Mouse (Mus musculus): ENCODE measurements around the gene Tmem229a.

Gene Tmem229a

GRCm38 (mm10) chr6:24955946-24956585, at the start of gene Tmem229a:
Gene Tmem229a (minus strand): TSS chr6:24956297.
- DNase-seq (ENCODE audit: low spot score in 2 of 2): no peak

GRCm38 (mm10) chr6:24993754-24994153, 37.7 kb upstream of the Tmem229a start:
- DNase-seq (ENCODE audit: low spot score in 2 of 2): no peak

DNA sequence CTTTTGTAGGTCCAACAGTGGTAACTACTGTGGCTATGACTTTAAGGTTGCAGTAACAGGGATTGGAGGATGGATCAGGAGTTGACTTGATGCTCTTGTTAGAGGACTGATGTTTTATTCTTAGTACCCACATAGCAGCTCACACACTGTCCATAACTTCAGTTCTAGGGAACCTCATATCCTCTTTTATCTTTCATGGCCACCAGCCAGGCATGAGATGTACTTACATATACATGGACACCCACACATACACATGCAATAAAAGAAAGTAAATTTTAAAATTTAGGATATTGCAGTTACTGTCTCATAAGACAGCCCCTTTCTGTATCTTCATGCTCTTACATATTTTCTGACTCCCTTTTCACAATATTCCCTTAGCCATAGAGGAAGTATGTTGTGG, 33.7 kb upstream of the Tmem229a start:
- DNase-seq (ENCODE audit: low spot score in 2 of 2): no peak

DNA sequence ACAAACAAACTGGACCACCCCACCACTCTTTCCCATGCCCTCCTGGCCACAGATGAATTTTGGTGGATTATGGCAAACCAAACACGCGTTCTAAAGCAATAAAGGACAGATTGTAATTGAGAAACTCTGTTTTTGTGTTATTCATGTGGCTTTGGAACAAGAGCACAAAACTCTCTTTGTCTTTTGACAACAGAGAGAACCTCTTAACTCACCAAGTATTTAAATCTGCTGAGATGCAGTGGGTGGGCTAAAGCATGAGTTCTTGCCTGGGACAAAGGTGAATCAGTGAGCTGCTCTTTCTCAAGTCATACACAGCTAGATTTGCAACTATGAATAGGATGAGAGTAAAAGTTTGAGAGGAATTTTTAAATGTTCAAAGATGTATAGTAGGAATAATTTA, 20.1 kb upstream of the Tmem229a start:
- no peak for DNase-seq (ENCODE audit: low spot score in 2 of 2)

DNA sequence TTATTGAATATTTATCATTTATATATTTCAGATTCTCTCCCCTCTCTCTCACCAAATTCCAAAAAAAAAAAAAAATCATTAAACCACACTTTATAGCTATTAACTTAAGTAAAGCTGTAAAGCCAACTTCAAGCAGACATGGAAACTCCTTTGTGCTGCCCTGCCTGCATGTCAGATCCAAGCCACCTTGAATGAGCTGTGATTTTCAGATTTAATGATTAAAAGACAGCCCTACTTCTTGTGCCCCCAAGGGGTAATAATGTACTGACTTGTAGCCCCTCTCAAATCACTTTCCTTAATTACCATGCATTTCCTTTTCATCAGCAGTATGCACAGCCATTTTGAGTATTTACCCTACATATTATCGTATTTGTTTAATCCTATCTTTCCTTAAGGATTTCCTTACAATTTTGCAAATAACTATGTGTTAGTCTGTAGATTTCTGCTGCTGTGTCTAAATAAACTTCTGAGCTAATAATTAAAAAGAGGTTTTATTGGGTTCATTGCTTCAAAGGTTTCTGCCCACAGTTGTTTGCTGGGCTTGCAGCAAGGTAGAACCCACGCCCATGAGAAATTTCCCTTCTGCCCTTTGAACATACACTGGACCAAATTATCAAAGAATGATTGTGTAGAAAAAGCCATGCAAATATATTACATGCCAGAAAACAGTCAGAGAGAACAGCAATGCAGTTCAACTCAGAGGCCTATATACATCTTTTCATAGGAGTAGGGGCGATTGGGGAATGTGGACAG, 12.6 kb upstream of the Tmem229a start:
- DNase-seq (ENCODE audit: low spot score in 2 of 2): no peak

- no peak for DNase-seq (ENCODE audit: low spot score in 2 of 2)
Observed at GRCm38 (mm10) chr6:24967726-24968125, 11.6 kb upstream of the Tmem229a start.

- no peak for DNase-seq (ENCODE audit: low spot score in 2 of 2)
Observed at GRCm38 (mm10) chr6:24966010-24966682, 10.0 kb upstream of the Tmem229a start.

GRCm38 (mm10) chr6:24963754-24964153, 7.7 kb upstream of the Tmem229a start:
- no peak for DNase-seq (ENCODE audit: low spot score in 2 of 2)

DNA sequence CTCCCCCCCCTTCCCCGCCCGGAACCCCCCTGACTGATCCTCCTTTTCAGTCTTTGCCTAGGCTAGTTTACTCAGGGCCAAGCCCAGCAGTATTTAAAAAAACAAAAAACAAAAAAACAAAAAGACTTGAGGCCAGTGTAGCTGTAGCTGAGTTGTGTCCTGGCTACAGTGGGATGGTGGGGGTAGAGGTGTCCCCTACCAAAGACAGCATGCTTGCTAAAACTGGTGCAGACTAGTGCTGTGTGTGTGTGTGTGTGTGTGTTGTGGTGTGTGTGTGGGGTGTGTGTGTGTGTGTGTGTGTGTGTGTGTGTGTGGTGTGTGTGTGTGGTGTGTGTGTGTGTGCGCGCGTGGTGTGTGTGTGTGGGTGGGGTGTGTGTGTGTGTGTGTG, 483 bp upstream of the Tmem229a start:
- no peak for DNase-seq (ENCODE audit: low spot score in 2 of 2)

DNA sequence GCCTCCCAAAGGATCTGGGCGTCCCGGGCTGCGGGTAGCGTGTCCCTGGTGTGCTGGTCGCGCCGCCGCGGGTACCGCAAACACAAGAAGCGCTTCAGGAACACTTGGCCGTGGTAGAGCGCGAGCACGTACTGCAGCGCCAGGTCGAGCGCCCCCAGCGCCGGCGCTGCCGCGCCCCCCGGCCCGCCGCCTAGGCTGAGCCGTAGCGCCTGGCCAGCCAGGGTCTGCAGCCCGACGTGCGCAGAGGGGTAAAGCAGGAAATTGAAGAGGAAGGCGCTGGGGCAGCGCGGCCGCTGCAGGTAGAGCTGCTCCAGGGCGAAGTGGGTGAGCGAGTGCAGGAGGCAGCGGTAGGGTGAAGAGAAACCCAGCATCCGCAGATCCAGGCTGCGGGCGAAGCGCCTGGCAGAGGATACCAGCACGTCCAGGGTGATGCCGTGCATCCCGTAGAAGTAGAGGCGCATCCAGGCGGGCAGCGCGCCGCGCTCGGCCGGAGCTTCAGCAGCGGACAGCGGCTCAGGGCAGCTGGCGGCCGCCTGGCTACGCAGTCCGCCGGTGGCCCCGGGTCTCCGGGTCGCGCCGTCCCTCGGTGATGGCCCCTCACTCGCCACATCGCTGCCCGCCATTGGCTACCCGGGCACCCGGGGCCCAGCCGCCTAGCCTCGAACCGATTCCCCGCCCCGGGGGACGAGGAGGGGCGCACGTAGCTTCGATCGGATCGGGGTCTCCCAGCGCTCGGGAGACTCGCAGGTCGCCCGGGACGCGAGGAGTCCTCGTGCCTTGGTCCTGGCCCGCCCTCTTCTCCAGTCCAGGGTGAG, 759 bp downstream of the Tmem229a start:
- no peak for DNase-seq (ENCODE audit: low spot score in 2 of 2)

- no peak for DNase-seq (ENCODE audit: low spot score in 2 of 2)
Observed at GRCm38 (mm10) chr6:24954126-24954525, 2.0 kb downstream of the Tmem229a start.

DNA sequence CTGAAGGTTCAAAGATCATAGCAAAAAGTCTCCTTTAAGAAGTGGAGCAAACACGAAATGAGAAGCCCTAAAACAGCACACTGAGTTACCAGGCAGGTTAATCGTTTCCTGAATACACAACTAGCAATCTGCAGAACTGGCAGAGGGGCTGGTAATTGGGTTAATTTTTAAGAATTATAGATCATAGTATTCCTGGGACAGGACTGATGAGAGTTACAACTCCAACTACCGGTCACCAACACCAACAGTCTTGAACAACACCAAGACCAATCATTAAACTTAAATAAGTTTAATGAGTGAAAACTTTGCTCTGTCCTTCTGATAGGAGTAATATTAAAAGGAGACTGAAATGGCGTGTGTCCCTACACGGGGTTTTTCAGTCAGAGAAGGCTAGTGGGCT, 3.8 kb downstream of the Tmem229a start:
- DNase-seq (ENCODE audit: low spot score in 2 of 2): no peak

DNA sequence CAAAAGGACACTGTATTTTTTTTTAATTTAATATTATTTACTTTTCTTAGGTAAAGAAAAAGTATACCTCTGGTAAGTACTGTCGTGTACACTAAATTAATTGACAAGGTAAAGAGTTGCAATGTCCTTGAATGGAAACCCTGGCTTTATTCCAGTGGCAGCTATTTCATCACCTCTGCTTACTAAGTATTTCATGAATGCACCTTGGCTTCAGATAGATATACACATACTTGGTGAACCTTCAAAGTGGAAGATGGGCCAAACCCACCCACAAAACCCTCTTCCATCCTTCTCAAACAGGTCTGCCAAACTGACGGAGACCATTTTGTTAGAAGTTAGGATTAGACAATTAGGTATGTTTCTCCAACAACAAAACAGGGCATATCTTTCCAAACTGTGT, 5.4 kb downstream of the Tmem229a start:
- no peak for DNase-seq (ENCODE audit: low spot score in 2 of 2)

GRCm38 (mm10) chr6:24925076-24925785, 30.9 kb downstream of the Tmem229a start:
- DNase-seq (ENCODE audit: low spot score in 2 of 2): no peak

- DNase-seq (ENCODE audit: low spot score in 2 of 2): no peak
Observed at GRCm38 (mm10) chr6:24913591-24913990, 42.5 kb downstream of the Tmem229a start.

DNA sequence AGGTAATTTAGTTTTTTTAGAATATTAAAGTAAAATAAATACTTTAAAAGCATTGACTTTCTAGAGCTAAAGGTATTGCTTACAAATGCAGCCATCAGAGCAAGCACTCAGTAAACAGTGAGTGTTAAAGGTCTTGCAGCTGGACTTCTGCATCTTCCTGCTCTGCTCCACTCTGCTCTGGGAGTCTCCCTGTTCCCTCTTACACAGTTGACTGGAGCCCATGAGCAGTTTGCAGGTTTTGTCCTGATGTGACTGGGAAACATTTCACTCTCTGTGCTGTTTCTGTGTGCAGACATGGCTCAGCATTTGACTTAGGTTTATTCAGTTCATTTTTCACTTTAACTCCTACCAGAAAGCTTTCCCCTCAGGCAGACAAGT, 45.4 kb downstream of the Tmem229a start:
- no peak for DNase-seq (ENCODE audit: low spot score in 2 of 2)

- no peak for DNase-seq (ENCODE audit: low spot score in 2 of 2)
Observed at GRCm38 (mm10) chr6:24910016-24910727, 45.9 kb downstream of the Tmem229a start.

GRCm38 (mm10) chr6:24907824-24908223, 48.3 kb downstream of the Tmem229a start:
- no peak for DNase-seq (ENCODE audit: low spot score in 2 of 2)

GRCm38 (mm10) chr6:24905101-24905500, 51.0 kb downstream of the Tmem229a start:
- no peak for DNase-seq (ENCODE audit: low spot score in 2 of 2)

Measured in spleen, postnatal 36 days (tissue).